Mouse (Mus musculus): ENCODE measurements around the gene Cnot6l. TPM values are rescaled to one million over a fixed set of nuclear protein-coding genes. Genes with fewer than 3 reads are reported as not detected.

Gene Cnot6l
- total and polyA plus RNA-seq, 3 experiments = 2.1 to 97.2 (median 63.4) TPM

Other genes starting within 250 kb of the Cnot6l start
- gene Cxcl13, start 207.2 kb downstream of the Cnot6l start, total RNA-seq (2021) = 1 to 10 TPM; 3.6 to 4.5 TPM
- not detected in 2 replicates for gene Cxcl13, start 207.2 kb downstream of the Cnot6l start, polyA plus RNA-seq (2012; rRNA removed)
- gene Mrpl1, start 45.3 kb upstream of the Cnot6l start, total RNA-seq (2021) = 10 to 100 TPM; 18.2 to 24.5 TPM
- gene Mrpl1, start 45.3 kb upstream of the Cnot6l start, polyA plus RNA-seq (2012; rRNA removed) = 1.8 and 2.6 TPM in 2 replicates
- 1 to 10 TPM; 1.6 to 1.8 TPM for gene Fras1, start 209.8 kb upstream of the Cnot6l start, total RNA-seq (2021)
- gene Fras1, start 209.8 kb upstream of the Cnot6l start, polyA plus RNA-seq (2012; rRNA removed) = 0.31 and 0.48 TPM in 2 replicates

All from adrenal gland, adult 2 months (tissue).